Mouse (Mus musculus) neutrophil, adult 83 days (primary cell): Measurements from ENCODE around the gene Hsd17b1. TPM values are rescaled to one million over a fixed set of nuclear protein-coding genes. Genes with fewer than 3 reads are reported as not detected.

Experiments
- total RNA-seq, 2 experiments: library from RNA; stranded (reverse); gene quantifications; one replicate each; pipeline ENCODE4 v1.2.4; 2023

The Hsd17b1 gene
- total RNA-seq: 1 to 10 TPM in 1 of 2 experiments, under 1 TPM in 1; 0.59 to 1.1 TPM

DNA sequence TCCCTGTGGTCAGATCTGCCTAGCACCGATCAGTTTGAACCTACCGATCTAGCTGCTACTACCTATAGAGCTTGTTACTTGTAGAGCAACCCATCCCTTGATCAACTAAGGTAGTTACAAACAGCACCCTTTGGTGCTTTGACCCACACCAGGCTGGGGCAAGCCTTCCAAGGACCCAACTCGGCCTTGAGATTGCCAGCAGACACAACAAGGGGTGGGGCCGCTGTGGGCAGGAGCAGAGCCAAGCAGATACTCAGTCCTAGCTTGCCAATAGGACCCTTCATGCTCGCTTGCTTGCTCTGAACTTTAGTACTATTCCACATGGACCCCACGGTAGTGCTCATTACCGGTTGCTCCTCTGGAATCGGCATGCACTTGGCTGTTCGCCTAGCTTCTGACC is at the start of gene Hsd17b1:
TSS of gene Hsd17b1 (plus strand) at position 291 of the 400 bp plus-strand sequence.

GRCm38 (mm10) chr11:101069391-101070188 is 8.6 kb upstream of the Hsd17b1 start, which contains the start of gene Naglu:
Gene Naglu (plus strand): TSS chr11:101070012.

DNA sequence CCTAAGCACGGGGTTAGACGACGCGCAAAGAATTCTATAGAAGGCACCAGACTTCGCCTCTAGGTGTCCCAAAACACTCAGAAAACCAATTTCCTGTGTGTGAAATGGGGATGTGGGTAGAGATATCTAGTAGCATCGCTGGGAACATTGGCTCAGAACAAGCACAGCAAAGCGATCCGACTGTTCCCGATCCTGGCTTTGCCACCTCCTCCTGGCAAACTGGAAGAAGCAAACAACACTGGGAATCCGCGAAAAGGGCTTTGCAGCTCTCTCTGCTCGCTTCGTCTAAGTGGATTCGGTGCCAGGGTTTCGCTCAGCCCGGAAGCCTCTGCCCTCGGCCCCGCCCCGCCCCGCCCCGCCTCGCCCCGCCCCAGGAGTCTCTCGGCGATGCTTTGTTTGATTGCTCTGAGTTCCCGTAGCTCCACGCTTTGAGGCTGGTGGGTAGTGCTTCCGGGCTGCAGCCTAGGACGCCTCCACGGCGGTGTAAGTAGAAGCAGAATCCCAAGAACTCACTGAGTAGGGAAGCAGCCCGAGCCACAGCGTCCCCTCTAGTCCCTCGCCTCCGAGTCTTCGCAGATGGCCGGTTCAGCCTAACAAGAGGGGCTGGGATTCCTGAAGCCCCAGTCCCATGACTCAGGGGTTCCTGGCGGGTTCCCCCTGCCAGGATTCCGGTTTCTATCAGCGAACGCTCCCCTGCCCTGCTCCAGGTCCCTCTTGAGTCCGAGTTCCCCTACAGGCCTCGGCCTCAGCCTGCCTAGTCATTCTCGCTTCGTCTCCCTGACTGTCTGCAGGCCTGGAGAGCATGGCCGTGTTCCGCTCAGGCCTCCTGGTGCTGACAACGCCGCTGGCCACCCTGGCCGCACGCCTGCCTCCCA is 4.2 kb downstream of the Hsd17b1 start, which contains the start of gene Coasy:
TSS of gene Coasy (plus strand) at position 358 of the 875 bp plus-strand sequence.

DNA sequence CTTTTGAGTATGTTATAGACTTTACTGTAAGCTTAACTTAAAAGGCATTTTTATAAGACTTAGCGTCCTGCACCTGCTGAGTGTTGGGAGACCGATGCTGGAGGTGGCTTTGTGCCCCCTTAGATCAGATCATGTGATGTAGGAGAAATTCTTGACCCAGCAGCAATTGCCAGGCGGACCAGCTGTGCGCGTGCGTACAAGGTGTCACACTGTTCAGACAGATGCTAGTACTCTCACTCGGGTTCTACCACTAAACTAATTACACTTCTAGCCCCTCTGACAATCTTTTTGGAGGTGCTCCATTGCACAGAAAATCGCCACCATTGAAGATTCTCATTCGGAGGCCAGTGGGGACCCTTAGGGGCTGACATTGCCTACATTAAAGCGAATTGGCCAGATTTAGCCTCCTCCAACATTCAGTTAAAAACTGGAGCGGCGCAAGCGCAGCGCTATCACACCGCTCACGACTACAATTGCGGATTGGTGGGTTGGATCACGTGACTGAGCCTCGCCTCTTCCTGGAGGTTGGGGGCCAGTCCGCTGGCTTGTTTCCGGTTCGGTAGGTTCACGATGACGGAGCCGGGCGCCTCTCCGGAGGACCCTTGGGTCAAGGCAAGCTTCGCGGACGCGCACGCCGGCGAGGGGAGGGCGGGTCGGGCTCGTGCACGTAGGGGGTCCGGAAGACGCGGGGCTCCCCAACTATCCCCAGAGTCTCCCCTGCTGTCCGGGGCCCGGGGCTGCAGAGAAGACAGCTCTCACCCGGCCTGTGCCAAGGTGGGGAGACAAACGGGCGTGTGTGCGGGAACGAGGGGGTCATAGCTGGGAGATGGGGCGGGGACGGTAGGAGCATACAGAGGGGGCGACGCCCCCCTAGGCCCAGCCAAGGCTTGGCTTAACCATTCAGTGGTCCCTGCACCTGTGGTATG is 8.8 kb downstream of the Hsd17b1 start, which contains the start of gene Mlx:
TSS of gene Mlx (plus strand) at position 522 of the 926 bp plus-strand sequence.

DNA sequence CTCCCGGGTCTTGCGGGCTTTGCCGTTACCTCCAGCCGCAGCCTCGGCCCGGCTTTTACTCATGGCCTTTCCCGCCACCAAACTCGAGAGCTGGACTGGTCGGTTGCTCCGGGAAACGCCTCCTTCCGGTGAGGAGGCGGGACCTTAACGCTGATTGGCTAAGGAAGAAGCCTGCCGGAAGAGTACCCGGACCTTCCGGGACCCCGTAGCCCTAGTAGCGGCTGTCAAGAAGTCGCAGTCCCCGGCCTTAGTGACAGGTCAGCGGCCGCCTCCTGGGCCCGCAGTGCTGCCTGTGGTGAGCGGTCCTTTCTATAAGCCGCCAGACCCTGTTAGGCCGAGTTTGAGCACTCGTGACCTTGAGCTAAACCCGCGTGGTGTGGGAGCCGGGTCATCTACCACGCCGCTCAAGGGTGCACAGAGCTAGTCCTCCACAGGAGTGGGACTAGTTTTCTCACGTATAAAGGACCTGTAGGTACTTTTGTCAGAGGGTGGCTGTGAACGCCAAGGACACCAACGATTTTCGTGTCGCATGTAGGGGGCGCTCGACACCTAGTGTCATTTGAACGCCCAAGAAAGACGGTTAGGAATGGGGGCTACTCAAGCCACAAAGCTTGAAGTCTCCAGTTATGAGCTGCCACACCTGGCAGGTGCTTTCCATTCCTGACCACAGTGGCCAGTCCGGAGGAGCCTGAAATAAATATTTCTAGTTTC is 17.3 kb downstream of the Hsd17b1 start, which contains the start of gene Psmc3ip:
TSS of gene Psmc3ip (minus strand) at position 123 of the 711 bp plus-strand sequence.

GRCm38 (mm10) chr11:101119761-101120544 is 41.7 kb downstream of the Hsd17b1 start, which contains the start of the genes Retreg3 and Tubg1:
Gene Retreg3 (minus strand): TSS chr11:101119893.
Gene Tubg1 (plus strand): TSS chr11:101119938.

Other genes starting within 250 kb of the Hsd17b1 start
- 10 to 100 TPM; 84.9 to 98.5 TPM for gene Stat5b, start 227.7 kb upstream of the Hsd17b1 start, total RNA-seq
- 10 to 100 TPM; 30.3 to 36.4 TPM for gene Stat5a, start 219.1 kb upstream of the Hsd17b1 start, total RNA-seq
- gene Stat3, start 138.9 kb upstream of the Hsd17b1 start, total RNA-seq: 100 to 1,000 TPM; 207 to 249 TPM
- under 1 TPM; 0.46 to 0.77 TPM for gene Cavin1, start 107.5 kb upstream of the Hsd17b1 start, total RNA-seq
- gene Atp6v0a1, start 69.0 kb upstream of the Hsd17b1 start, total RNA-seq: 100 to 1,000 TPM in 1 of 2 experiments, 10 to 100 TPM in 1; 91.3 to 101 TPM
- gene Naglu, start 8.4 kb upstream of the Hsd17b1 start, total RNA-seq: 1 to 10 TPM; 7.5 to 8.9 TPM
- gene Coasy, start 4.2 kb downstream of the Hsd17b1 start, total RNA-seq: 10 to 100 TPM; 13.1 to 15.3 TPM
- 10 to 100 TPM; 44.8 to 49.5 TPM for gene Mlx, start 8.9 kb downstream of the Hsd17b1 start, total RNA-seq
- gene Psmc3ip, start 17.0 kb downstream of the Hsd17b1 start, total RNA-seq: 1 to 10 TPM; 6.7 to 8.6 TPM
- gene Retreg3, start 41.5 kb downstream of the Hsd17b1 start, total RNA-seq: 10 to 100 TPM; 29.7 to 32.7 TPM
- gene Tubg1, start 41.5 kb downstream of the Hsd17b1 start, total RNA-seq: 10 to 100 TPM; 17.5 to 20.9 TPM
- 1 to 10 TPM; 1.8 to 2.7 TPM for gene Tubg2, start 77.5 kb downstream of the Hsd17b1 start, total RNA-seq
- gene Cntnap1, start 92.1 kb downstream of the Hsd17b1 start, total RNA-seq: under 1 TPM; 0.64 to 0.99 TPM
- gene Plekhh3, start 92.9 kb downstream of the Hsd17b1 start, total RNA-seq: 1 to 10 TPM; 2.9 to 3.2 TPM
- under 1 TPM; 0.77 to 0.83 TPM for gene Ccr10, start 97.0 kb downstream of the Hsd17b1 start, total RNA-seq
- 10 to 100 TPM; 40.5 to 48.5 TPM for gene Ezh1, start 148.1 kb downstream of the Hsd17b1 start, total RNA-seq
- not detected for gene Ramp2, start 167.6 kb downstream of the Hsd17b1 start, total RNA-seq
- gene Vps25, start 175.3 kb downstream of the Hsd17b1 start, total RNA-seq: 10 to 100 TPM; 59.3 to 60.8 TPM
- 1 to 10 TPM in 1 of 2 experiments, under 1 TPM in 1; 0.93 to 1.4 TPM for gene Wnk4, start 182.2 kb downstream of the Hsd17b1 start, total RNA-seq
- 1 to 10 TPM; 1.1 TPM for gene Cntd1, start 200.6 kb downstream of the Hsd17b1 start, total RNA-seq
- 10 to 100 TPM; 28.9 to 32.6 TPM for gene Coa3, start 200.7 kb downstream of the Hsd17b1 start, total RNA-seq
- gene Becn1, start 223.9 kb downstream of the Hsd17b1 start, total RNA-seq: 100 to 1,000 TPM; 134 to 148 TPM
- 10 to 100 TPM; 71.5 to 76.8 TPM for gene Psme3, start 237.8 kb downstream of the Hsd17b1 start, total RNA-seq
- gene Aoc2, start 246.7 kb downstream of the Hsd17b1 start, total RNA-seq: 1 to 10 TPM; 3.7 to 4.9 TPM